ENCODE assay signal across 9 mouse cellular contexts in the genomic region with DNA sequence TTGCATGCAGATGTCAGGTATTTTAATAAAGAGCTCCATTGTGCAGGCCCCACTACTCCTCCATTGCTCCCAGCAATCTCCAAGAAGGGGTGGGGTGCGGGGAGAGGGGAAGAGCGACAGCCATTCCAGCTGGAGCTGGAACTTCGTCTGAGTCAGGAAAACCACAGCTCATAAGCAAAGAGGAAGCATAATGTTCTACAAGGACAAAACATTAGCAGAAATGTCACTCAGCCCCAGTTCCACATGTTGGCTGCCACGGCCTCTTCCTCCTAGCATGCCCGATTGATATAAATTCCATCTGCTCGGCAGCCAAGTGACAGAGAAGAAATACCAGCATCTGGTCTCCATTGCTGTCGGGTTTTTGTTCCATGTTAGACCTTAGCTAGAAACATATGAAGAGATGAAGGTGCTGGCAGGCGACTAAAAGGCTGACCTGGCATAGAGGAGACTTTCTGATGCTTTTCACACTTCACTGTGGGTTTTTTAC.
DNase-seq lines count a peak whose midpoint lies in the region; ATAC-seq lines count a peak whose summit lies in the region.
"Had no signal": no experiment of that assay in that cellular context is flagged by ENCODE, and none has a peak within 500 bp of the region (broad histone marks: within the 10 kb centered on the region; RNA-seq: fewer than 3 reads in every experiment).

No protein-coding gene starts in this region.

- ATAC-seq in limb, embryonic 11.5 days (ENCODE audit: insufficient number of reproducible peaks, low FRiP score, low TSS enrichment, low read depth): peak; percentile 78
- ATAC-seq: liver, postnatal 0 days had no signal

- no peak overlapping the region for H3K9ac ChIP-seq in limb, embryonic 11.5 days (ENCODE audit: low read length)
- H3K9ac ChIP-seq: liver, postnatal 0 days had no signal

- H3K9me3 ChIP-seq in limb, embryonic 11.5 days (ENCODE audit: control insufficient read depth, low read length): no peaks in the 10 kb centered on the region

- 18% methylated on average over 8 of the region's 8 CpGs for WGBS in limb, embryonic 11.5 days

- DNase-seq in adrenal gland, adult (ENCODE audit: inconsistent age in 2 of 2, low spot score in 1 of 2): peak; percentile 32 to 46
- no peak for DNase-seq in adrenal gland, adult 8-10 months
- peak; percentile 8 for DNase-seq in urinary bladder, postnatal 14 days (ENCODE audit: low spot score)
- no peak for DNase-seq in urinary bladder, postnatal 10 days (ENCODE audit: low spot score)
- DNase-seq in limb, embryonic 11.5 days (ENCODE audit: low spot score): peak; percentile 75
- DNase-seq in ovary, postnatal 36 days (ENCODE audit: low spot score): no peak
- no peak for DNase-seq in layer of hippocampus, postnatal 10 days (ENCODE audit: low spot score in 2 of 2)
- no peak for DNase-seq in thymus, postnatal 14 days
- DNase-seq: liver, postnatal 0 days had no signal

- H3K36me3 ChIP-seq in limb, embryonic 11.5 days (ENCODE audit: control insufficient read depth, insufficient read depth, low read length): no peaks in the 10 kb centered on the region

- H3K27ac ChIP-seq in limb, embryonic 11.5 days (replicated peaks; ENCODE audit: low read depth, low read length): peak overlapping the region; percentile 49; the same call in 1 of the 2 replicates

- H3K4me2 ChIP-seq in limb, embryonic 11.5 days (ENCODE audit: low read depth, severe bottlenecking): no peak overlapping the region

- H3K27me3 ChIP-seq in limb, embryonic 11.5 days (ENCODE audit: control insufficient read depth, insufficient read depth, low read length): no peaks in the 10 kb centered on the region

- H3K4me1 ChIP-seq in limb, embryonic 11.5 days (ENCODE audit: control insufficient read depth, insufficient read depth, low read length): peaks cover 8% of the 10 kb centered on the region

- H3K4me3 ChIP-seq in limb, embryonic 11.5 days (ENCODE audit: low read depth, low read length): no peak overlapping the region

Comparison
In these comparisons a context has a peak if more than half of its experiments do, and no peak if none do; other contexts are left out.
1. DNase-seq: peak in adrenal gland, adult (2 of 2), urinary bladder, postnatal 14 days (single experiment) and limb, embryonic 11.5 days (single experiment); none in adrenal gland, adult 8-10 months (single experiment), urinary bladder, postnatal 10 days (single experiment), ovary, postnatal 36 days (single experiment), layer of hippocampus, postnatal 10 days (0 of 2) and thymus, postnatal 14 days (single experiment).